Mouse (Mus musculus) kidney, adult 18-20 months (tissue): ENCODE measurements around the gene Osbpl7.

ENCODE experiments used
- DNase-seq: peaks from one replicate; pipeline ENCODE4 v3.0.0; 2021

The Osbpl7 gene

DNA sequence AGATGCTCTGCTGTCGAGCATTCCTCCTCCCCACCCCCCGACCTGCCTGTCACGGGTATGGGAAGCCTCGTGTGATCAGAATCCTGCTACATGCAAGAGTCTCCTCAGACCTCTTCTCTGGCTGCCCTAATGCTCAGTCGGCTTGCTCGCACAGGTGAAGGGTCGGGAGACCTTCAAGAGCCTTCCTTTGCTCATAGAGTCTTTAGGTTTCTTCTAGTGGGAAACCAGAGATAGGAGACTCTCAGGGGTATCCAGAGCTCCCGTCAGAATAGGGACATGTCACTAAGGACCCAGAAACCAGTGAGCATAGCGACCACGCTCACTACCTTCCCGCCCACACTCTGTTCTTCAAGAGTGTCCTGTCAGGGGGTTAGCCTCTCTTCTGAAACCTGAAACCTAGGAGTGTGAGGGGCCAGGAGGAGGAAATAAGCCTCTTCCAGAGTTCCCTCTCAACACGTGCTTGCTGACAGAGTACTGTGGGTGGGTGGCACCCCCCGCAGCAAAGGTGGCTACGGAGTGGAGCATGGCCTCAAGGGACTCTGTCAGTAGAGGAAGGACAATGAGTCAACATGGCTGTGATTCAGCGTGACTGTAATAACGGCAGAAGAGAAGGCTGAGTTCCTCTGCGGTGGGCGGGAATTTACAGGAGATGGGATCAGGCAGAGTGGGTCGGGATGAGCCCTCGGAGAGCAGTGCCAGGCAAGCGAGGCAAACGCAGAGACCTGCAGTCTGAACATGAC lies 33.1 kb downstream of the Osbpl7 start:
- DNase-seq: no peak

DNA sequence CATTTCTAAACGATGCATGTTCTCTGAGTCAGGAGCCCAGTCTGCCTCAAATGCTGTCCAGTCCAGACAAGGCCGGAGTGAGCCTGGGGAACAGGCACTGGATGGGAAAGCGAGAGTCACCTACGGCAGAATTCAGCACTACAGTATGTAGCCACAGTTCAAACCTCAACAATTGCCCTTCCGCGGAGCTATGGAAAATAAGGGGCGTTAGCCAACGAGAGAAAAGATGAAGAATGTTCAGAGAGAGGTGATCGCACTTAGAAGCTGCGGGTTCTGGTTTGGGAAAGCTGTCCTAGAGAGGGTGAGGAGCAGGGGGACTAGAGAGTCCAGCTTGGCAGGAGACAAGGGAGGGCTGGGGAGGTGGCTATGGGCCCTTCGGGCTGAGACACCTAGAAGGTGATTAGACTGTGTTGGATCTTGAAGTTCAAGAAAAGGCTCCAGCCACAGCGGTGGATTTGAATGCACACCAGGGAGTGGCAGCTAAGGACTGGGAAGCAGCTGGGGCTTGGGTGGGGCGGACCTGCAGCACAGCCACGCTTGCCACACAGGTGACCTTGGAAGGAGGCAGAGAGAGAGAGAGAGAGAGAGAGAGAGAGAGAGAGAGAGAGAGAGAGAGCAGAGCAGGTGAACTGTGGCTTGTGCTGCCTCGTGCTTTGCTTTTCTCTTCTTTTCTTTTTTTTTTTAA lies 34.5 kb downstream of the Osbpl7 start:
- DNase-seq: no peak

DNA sequence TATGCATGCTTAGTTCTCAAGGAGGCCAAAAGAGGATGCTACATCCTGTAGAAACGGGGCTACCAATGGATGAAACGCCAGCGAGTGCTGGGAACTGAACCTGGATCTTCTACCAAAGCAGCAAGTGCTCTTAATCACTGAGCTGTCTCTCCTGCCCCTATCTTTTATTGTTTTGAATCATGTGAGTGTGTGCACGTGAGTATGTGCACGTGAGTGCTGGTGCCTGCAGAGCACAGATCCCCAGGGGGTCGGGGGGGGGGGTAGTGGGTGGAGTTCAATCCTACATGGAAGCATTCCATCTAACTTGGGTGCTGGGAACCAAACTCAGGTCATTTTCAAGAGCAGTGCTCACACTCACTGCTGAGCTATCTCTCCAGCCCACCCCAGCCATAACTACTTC lies 35.9 kb downstream of the Osbpl7 start:
- DNase-seq: no peak

DNA sequence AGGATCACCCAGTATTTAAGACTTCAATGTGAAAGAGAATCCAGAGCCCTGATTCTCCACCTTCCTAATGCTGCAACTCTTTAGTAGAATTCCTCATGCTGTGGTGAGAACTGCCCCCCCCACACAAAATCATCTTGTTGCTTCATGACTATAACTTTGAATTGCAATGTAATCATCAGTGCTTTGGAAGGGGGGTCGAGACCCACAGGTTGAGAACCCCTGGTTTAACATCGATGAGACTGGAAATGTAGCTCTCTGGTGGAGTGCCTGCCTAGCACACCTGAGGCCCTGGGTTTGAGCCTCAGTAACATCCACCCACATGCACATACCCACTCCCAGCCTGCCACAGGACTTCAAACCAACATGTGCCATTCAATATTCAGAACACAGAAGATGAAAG lies 44.2 kb downstream of the Osbpl7 start:
- no peak for DNase-seq

DNA sequence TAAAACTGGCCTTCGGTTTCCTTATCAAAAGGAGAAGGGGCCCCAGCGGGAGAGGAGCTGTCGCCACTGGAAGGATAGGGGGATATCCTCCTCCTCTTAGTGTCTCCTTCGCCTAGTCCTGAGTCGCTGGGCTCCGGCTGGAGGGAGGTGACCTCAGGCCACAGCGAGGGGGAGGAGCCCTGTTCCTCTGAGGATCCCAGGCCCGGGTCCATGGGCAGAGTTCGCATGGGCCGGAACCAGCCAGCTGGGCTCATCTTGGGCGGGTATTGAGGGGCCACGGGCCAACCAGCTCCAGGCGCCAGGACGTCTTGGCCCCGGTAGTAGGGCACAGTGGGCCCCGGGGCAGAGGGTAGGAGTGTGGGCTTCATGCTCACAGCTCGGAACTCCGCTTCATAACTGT lies 48.4 kb downstream of the Osbpl7 start:
- peak; percentile 61 for DNase-seq

DNA sequence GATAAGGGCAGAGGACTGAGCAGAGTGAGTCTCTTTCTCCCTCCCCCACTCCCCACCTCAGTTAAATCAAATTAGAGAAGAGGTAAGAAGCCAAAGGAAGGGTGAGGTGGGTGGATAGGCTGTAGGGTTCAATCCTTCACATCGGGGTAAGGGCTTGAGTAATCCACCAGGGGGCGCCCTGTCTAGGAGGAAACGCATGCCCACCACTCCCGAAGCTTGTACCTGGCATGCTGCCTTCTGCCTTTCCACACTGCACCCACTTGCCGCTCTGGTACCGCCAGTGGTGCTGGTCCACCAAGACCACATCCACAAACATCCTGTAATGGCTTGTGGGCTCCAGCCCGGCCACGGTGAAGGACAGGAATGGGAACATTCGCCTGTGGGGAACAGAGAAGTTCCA lies 51.3 kb downstream of the Osbpl7 start:
- peak; percentile 61 for DNase-seq

DNA sequence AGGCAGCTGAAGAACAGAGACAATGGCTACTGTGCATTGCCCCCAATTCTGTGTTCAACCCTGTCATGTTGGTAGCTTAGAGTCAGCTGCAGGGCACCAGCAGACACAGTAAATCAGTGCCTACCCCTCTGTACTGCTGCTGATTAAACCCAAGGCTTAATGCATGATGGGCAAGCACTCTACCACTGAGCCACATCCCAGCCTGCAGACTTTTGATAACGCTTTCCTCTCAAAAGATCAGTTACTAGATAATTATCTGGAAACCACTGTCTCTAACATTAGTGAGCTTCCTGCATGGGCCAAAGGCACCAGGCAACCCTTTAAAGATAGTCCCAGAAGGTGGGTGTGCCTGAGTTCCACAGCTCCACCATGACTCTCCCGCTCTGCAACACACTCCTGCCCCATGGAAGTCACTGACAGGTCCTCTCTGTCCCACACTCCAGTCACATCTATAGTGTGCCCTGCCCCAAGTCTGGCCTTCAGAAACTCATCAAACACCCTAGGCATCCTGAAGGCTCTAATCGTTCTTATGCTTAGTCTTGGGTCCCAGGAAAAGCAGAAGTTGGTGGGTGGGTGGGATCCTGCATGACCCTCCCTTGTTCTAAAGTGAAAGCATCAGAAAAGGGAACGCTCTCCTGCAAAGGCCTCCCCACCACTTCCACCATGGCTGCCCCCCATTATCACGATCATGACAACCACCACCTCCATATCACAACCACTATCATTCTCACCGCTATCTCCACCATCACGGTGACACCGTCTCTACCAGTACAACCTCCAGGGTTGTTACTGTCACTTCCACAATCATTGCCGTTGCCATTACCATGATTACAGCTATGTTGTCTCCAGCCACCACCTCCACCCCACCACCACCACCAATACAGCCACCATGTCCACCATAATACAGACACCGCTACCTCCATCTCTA lies 53.0 kb downstream of the Osbpl7 start:
- DNase-seq: no peak

DNA sequence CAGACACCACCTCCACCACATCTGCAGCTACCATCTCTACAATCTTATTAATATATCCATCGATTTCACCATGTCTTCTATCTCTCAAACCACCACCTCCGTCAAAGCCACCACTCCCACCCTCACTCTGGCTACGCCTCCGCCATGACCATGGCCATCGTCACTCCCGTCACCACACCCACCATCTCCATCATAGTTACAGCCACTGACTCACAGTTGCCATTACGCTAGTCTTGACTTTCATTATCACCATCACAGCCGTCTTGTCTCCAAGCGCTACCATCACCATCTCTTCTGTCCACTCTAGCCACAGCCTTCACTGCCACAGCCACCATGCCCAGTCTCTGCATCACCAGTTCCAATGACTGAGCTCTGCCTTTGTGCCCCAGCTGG lies 53.7 kb downstream of the Osbpl7 start:
- DNase-seq: no peak

DNA sequence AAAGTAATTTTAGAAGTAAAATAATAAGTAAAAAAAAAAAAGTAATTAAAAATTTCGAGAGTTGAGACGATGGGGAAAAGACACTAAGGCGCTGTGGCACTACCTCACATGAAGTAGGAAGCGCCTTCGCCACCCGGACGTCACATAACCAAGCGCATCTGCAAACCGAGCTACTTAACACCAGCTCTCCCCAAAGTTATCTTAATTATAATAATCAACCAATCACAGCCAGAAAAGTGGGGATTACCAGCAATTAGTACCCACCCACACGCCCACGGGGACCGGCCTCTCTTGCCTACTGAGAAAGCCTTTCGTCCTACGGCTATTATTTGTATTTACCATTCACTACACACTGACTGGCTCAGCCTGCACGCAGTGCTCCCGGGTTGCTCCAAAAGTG lies 58.5 kb downstream of the Osbpl7 start:
- no peak for DNase-seq

DNA sequence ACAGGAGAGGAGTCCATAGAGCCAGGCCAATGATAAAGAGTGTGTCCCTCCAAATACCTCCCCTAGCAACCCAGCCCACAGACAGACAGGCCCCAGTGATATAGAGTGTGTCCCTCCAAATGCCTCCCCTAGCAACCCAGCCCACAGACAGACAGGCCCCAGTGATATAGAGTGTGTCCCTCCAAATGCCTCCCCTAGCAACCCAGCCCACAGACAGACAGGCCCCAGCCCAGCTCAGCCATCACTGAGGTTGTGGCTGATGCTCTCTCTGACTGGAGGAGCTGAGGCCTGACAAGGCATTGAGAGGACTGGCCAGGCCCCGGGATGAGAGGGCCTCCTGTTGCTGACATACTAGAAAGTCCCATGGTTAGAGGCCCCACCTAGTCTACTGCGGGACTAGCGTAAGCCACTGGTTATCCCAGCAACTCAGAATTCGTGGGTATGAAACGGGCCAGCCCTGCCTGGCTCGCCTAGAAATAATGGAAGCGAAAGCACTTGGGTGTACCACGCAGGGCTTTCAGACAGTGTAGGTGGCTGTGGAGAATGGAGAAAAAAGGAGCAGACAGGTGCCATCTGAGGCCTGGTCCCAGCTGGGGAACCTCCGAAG lies 62.2 kb downstream of the Osbpl7 start:
- no peak for DNase-seq

DNA sequence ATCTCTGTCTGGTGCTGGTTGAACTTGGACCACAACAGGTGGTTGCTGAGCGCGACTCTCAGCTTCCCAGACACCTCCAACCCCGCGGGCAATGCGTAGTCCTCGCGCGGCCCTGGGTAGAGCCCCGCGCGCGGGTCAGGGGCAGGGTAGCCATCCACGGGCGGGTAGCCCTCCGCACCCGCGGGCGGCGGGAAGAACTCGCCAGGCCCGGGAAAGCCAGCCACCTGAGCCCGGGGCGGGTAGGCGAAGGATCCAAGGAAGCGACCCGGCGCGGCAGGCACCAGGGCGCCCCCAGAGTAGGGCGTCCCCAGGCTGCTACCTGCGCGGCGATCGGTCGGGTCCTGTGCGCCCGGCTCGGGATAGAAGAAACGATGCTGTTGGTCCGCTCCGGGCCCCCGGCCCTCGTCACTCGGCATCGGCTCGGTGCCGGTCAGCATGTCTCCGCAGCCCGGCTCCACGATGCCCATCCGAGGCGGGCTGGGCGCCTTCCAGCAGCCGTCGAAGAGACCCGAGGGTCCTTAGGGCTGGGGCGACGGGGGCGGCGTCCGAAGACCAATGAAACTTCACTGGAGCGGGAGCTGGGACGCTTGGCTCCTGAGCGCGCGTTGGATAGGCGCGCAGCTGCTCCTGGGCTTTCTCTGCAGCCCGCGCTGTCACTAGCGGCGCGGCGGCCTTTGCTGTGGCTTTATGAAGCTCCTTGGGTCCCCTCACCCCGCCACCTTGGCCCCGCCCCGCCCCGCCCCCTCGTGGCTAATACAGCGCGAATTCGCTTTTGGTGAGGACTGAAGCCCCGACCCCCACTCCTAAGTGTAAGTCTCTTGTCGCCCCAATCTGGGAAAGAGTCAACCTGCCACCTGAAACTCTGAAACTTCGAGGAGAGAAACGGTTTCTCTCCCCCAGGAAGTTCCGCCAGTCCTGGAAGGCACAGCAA lies 64.5 kb downstream of the Osbpl7 start, which contains the start of gene Tbx21:
Gene Tbx21 (minus strand): TSS at position 661 of the 931 bp plus-strand sequence.
- no peak for DNase-seq

DNA sequence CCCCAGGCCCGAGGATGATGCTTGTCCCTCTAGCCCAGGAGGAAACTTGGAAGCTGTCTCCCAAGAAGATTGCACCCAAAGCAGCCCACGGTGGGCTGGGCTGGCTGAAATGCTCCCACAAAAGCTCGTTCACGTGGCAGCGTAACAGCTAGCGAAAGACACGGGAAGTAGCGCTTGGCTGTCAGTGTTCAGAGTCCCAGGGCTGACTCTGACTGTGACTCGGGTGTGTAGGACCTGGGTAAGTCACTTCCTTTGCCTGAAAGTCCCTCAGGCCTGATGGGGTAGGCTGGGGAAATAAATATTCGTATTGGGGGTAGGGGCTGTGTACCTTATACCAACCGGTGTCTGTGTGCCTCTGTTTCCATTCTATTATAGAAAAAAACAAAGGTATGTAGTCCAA lies 65.4 kb downstream of the Osbpl7 start:
- DNase-seq: no peak
